Mouse (Mus musculus): ENCODE measurements at regions not wholly inside any gene's neighbourhood (a gene's known extent, or its start where the extent isn't known, plus 50 kb on each side); places are given as distances from the start of the nearest gene placed in this dataset.

DNA sequence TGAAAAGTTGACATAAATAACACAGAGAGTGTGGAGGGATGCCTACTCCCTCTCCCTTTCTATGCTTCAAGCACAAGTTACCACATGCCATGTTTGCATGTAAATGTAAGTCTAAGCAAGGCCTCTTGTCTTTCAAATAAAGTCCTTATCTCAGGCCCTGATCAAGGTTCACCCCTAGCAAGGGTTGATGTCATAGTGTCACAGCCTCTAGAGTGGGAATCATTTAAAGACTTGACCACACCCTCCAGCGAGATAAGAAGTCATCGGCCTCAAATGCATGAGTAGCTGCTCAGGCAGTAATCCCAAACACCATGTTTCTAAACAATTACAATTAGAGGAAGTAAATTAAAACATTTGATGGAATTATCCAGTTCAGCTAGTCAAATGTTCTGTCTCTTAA lies 280.5 kb upstream of the Nr3c2 start:
- no peak overlapping the region for H3K4me2 ChIP-seq (ENCODE audit: low read length)
- ATAC-seq: no peak
- H3K4me1 ChIP-seq (ENCODE audit: control insufficient read depth, insufficient read depth, low read length): no peaks in the 10 kb centered on the region
- H3K9ac ChIP-seq (ENCODE audit: low read depth, low read length): no peak overlapping the region
- H3K27ac ChIP-seq (ENCODE audit: low read length): no peak overlapping the region
- H3K4me3 ChIP-seq (ENCODE audit: low read depth, low read length): no peak overlapping the region
- no peaks in the 10 kb centered on the region for H3K36me3 ChIP-seq (ENCODE audit: control insufficient read depth, insufficient read depth, low read length)
- no peaks in the 10 kb centered on the region for H3K27me3 ChIP-seq (ENCODE audit: control insufficient read depth, insufficient read depth, low read depth, low read length)
- WGBS: 85% methylated on average over 2 of the region's 2 CpGs
- H3K9me3 ChIP-seq (replicated peaks; ENCODE audit: control insufficient read depth, low read length, poor library complexity, severe bottlenecking): no peaks in the 10 kb centered on the region

DNA sequence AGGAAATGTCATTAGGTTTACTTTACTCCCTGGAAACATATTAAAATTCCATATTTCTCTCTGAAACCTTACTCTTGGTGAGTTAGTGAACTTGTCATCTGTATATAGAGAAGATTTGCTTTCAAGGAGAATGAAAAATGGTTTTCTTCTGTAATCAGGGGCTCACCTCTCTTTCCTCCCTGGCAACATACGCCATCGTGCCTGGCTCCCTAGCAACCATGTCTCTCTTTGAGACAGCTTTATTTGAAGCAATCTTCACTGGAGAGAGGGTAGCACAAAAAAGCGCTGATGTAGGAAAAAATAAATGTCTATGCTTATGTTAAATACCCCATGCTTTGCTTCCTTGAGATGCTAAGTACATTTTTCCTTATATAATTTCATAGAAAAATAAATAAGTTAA lies 278.4 kb upstream of the Nr3c2 start:
- no peaks in the 10 kb centered on the region for H3K27me3 ChIP-seq (ENCODE audit: control insufficient read depth, insufficient read depth, low read depth, low read length)
- H3K4me2 ChIP-seq (ENCODE audit: low read length): no peak overlapping the region
- H3K4me3 ChIP-seq (ENCODE audit: low read depth, low read length): no peak overlapping the region
- no peak overlapping the region for H3K27ac ChIP-seq (ENCODE audit: low read length)
- WGBS: 33% methylated on average over 3 of the region's 3 CpGs
- H3K9me3 ChIP-seq (replicated peaks; ENCODE audit: control insufficient read depth, low read length, poor library complexity, severe bottlenecking): no peaks in the 10 kb centered on the region
- ATAC-seq: peak; percentile 76; the same call in 1 of the 2 replicates
- no peak overlapping the region for H3K9ac ChIP-seq (ENCODE audit: low read depth, low read length)
- no peaks in the 10 kb centered on the region for H3K36me3 ChIP-seq (ENCODE audit: control insufficient read depth, insufficient read depth, low read length)
- H3K4me1 ChIP-seq (ENCODE audit: control insufficient read depth, insufficient read depth, low read length): no peaks in the 10 kb centered on the region

DNA sequence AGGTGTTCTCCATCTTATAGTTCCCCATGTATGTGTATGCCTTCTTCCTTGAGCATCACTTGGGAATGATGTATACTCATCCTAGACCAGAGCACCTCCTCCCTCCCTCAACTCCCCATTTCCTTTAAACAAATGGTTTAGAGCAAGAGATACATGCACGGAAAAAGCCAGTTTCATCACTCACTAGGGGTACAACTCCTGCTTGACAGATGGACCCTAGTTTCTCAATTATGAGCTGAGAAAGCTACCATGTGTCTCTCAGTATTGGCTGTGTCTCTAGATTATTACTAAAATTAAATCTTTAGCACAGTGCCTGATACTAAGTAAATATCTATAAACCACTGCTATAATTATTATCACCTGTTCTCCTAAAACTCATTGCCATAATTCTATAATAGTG lies 266.2 kb upstream of the Nr3c2 start:
- Histone ChIP-seq H3K27ac (ENCODE audit: low read length) (no peak overlapping the region), H3K9me3 (replicated peaks; ENCODE audit: control insufficient read depth, low read length, poor library complexity, severe bottlenecking) (no peaks in the 10 kb centered on the region), H3K4me1 (ENCODE audit: control insufficient read depth, insufficient read depth, low read length) (no peaks in the 10 kb centered on the region), H3K36me3 (ENCODE audit: control insufficient read depth, insufficient read depth, low read length) (no peaks in the 10 kb centered on the region), H3K27me3 (ENCODE audit: control insufficient read depth, insufficient read depth, low read depth, low read length) (no peaks in the 10 kb centered on the region), H3K9ac (ENCODE audit: low read depth, low read length) (no peak overlapping the region), H3K4me2 (ENCODE audit: low read length) (no peak overlapping the region), H3K4me3 (ENCODE audit: low read depth, low read length) (no peak overlapping the region)
- no peak for ATAC-seq
- 90% methylated on average over 1 of the region's 1 CpGs for WGBS
